Mouse (Mus musculus) cerebellum, adult 18-20 months (tissue): ENCODE data around the gene Rps25.
"Not testable (repeated sequence)": the region's sequence is repeated elsewhere in the genome, so short reads cannot be mapped to it uniquely, and the experiment has no call there.

Source experiments
- DNase-seq, 2 experiments: peaks; one replicate each; pipeline ENCODE4 v3.0.0; 2021

The Rps25 gene

DNA sequence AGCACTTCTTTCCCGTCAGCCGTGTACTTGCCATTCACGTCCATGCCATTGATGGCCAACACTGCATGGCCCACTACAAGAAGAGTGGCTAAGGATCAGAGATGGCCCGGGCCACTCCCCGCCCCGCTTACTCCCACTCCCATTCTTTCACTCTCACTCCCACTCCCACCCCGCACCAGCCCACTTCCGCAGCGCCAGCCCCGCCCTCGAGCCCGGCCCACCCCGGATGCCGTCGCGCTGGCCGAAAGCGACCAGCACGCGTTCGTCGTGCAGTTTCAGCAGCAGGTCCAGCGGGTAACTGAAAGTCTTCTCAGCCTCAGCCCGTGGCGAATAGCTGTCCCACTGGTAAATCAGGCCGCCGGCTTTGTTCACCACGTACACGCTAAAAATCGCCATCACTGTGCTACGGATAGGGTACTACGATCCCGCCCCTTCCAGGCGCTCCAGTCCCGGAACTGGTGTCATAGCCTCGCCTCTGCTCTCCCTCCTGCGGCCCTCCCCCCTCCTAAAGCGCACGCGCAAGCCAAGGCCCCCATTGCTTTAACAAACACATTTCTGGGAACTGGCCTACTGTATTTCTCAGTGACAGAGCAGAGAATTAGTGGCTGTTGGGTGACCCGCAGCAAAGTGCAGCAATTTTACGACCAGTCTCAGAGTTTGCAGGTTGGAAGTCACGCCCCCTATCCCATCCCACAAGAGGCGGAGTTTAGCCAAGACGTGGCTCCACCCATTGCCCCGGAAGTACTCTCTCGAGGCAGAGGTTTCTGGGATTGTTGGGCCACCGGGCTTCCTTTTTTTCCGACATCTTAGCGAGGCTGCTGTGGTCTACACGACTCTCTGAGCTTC, at the start of gene Rps25, which contains the start of gene Trappc4:
Gene Rps25, plus strand, starts transcription at position 234 of the 846 bp plus-strand sequence.
Gene Trappc4, minus strand, starts transcription at position 695 of the 846 bp plus-strand sequence.
- DNase-seq: peak; percentile 93

DNA sequence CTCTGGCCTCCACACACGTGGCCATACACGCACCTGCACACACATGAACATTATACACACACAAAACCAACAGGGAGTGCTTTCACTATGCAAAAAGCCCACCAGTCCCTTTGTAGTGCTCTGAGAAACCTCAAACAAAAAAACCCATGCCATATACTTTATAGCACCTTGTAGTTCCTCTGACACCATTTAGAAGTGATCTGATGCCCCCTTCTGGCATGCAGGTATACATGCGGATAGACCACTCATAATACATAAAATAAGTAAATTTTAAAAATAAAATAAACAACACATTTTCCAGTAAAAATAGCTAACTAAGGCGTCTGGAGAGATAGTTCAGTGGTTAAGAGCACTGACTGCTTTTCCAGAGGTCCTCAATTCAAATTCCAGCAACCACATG, 49.7 kb upstream of the Rps25 start:
- DNase-seq: no peak

DNA sequence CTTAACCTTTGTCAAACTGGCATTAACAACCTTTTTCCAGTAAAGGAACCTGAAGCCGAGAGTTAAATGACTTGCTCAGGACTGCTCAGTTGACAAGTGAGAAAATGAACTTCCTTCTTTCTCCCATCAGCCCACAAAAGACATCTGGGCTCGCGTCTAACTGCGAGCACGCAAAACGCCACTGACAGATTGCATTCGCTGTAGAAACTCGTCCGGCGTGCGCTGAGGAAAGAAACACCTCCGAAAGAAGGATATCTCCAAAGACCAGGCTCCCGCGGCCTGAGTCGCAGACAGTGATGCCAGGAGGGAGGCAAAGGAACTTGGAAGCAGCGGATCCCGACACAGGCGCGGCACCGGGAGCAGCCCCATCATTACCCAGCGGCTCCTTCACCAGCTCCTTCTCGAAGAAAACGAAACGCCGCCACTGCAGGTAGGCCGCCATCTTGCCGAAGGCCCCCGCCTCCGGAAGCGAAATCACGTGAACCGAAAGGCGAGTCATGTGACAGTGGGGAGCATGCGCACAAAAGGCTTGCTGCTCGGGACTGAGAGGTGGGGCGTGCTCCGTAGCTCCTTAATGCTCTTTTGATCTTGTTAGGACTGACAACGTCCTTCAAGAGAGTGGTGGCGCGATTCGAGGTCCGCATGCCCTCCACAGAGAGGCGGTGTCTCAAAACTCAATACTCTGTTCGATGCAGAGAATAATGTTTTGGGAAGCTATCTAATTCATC, 45.6 kb upstream of the Rps25 start, which contains the start of gene Vps11:
Gene Vps11, minus strand, starts transcription at position 481 of the 728 bp plus-strand sequence.
- DNase-seq: peak; percentile 91 to 94

DNA sequence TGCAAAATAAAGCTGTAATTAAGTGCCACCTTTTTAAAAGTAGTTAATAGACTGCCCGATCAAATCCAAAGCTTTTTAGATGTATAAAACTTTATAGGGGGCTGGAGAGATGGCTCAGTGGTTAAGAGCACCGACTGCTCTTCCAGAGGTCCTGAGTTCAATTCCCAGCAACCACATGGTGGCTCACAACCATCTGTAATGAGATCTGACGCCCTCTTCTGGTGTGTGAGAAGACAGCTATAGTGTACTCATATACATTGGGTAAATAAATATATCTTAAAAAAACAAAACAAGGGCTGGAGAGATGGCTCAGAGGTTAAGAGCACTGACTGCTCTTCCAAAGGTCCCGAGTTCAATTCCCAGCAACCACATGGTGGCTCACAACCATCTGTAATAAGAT, 45.0 kb upstream of the Rps25 start:
- not testable (repeated sequence) for DNase-seq

DNA sequence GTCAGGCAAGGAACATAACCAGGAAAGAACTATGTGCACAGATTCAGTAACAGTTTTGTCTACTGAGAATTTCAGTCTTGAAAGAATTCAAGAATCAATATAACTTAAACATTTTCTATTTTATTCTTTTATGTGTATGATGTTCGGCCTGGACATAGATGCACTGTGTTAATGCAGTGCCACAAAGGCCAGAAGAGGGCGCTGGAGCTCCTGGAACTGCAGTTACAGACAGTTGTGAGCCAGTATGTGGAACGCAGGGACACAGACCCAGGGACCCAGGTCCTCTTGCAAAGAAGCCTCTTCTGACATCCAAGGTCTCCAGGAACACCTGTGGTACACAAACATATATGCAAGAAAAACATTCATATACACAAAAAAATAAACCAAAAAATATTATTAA, 42.5 kb upstream of the Rps25 start:
- DNase-seq: no peak

DNA sequence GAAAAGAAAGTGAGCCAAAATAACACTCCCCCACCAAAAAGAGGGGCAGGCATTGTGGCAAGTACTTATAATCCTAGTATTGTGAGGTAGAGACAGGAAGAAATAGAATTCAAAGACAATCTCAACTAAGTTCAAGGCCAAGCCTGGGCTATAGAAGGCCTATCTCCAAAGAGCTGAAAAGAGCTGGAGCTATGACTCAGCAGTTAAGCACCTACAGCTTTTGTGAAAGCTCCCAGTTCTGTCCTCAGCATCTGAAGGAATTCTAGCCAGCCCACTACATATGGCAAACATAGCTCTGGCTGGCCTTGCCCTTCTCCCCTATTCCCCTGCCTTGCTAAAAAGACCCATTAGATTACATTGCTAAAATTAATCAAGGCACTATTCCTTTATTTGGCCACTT, 33.6 kb upstream of the Rps25 start:
- no peak for DNase-seq

DNA sequence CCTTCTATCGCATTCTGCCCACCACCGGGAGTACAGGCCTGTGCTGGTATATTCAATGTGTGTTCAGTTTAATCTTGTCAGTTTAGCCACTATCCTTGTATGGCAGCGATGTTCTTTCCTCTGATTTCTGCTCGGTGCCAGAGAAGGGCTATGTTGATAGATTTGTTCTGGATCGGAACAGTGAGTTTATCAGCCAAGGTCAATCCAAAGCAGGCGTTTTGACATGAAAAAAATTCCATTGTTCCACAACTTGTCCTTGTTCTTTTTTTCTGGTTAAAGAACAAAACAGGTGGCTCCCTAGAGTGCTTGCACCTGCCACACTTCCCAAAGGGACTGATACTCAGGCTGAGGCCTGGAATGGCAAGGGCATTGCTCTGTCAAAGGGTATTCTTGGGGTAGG, 30.8 kb upstream of the Rps25 start:
- DNase-seq: no peak

DNA sequence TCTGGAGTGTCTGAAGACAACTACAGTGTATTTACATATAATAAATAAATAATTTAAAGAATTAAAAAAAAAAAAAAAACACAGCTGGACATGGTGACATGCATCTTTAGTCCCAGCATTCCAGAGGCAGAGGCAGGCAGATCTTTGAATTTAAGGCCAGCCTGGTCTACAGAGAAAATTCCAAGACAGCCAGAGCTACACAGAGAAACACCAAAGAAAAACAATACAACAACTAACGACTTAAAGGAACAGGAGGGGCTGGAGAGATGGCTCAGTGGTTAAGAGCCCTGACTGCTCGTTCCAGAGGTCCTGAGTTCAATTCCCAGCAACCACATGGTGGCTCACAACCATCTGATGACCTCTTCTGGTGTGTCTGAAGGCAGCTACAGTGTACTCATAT, 29.6 kb upstream of the Rps25 start:
- not testable (repeated sequence) for DNase-seq

DNA sequence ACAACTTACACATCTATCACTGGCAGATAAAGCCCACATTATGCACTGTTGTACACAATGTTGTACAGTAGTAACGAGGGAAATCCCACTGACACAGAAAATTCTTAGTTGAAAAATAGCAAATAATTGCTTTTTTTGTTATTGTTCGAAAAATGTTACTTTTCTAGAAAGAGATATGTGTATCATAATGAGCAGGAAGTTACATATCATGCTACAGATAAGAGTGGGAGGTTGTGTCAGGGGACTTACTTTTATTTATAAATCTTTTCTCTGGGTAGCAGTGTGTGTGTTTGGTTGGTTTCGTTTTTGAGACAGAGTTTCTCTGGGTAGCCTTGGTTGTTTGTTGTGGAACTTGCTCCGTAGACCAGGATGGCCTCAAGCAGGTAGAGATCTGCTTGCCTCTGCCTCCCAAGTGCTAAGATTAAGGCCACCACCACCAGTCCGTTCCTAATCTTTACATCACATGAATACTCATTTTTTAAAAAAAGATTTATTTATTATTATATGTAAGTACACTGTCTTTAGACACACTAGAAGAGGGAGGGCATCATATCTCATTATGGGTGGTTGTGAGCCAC, 28.7 kb upstream of the Rps25 start:
- no peak for DNase-seq

DNA sequence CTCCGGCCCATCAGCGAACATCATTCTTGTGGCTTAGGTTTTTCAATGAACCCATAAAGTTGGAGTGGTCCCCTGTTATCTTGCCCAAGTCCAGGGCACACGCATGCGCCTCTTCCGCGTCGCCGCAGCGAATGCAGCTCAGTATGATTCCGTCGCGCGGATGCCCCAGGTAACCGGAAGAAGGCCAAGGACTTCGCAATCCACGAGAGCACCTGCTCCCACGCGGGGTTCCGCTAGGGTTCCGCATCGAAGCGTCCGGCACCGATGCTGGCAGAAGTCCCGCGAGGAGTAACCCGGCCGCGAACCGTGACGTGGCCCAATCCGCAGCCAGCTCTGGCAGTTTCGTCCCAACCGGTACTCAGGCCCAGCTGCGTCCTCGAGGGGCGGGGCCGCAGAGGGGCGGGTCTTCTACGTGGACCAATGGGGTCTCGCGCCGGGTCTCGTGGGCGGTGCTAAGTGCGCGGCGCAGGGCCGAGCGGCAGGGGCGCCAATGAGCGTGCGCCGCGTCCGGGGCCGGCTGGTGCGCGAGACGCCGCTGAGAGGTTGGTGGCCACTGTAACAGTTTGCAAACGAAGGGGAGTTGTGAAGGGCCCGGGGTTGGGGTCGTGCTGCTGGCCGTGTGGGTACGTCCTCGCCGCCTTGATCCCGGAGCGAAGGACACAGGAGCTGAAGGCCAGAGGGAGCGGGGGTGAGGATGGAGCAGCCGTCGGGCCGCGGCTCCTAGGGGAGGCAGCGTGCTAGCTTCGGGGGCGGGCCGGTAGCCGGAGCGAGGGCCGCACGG, 27.7 kb upstream of the Rps25 start, which contains the start of gene Hyou1:
Gene Hyou1, plus strand, starts transcription at position 437 of the 781 bp plus-strand sequence.
- peak; percentile 99 to 100 for DNase-seq

DNA sequence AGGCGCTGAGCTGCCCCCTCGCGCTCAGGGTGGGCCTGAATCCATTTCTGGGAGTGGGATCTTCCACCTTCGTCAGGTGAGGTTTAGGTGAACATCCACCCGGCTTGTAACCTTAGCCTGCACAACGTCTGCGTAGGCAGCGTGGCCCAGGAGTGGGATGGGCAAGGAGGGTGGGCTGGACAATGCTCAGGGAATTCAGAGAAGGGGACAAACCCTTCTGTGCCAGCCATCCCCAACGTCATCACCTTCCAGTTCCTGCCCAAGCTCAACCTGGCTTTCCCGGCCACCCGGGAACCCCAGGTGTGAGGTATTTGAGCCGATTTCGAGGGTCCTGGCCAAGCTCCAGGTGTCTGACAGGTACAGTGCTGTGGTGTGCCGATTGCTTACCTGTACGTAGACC, 27.1 kb upstream of the Rps25 start:
- DNase-seq: peak; percentile 31 to 50

DNA sequence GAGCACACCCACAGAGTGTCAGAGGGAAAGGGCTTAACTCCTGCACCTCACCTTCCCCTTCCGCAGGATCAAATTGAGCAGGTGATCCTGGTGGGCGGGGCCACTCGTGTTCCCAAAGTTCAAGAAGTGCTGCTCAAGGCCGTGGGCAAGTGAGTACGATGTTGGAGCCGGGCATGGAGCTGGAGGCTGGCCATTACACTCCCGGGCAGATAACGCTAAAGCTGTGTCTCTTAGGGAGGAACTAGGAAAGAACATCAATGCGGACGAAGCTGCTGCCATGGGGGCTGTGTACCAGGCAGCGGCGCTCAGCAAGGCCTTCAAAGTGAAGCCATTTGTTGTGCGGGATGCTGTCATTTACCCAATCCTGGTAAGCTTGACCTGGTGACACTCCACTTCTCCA, 22.3 kb upstream of the Rps25 start:
- DNase-seq: no peak

DNA sequence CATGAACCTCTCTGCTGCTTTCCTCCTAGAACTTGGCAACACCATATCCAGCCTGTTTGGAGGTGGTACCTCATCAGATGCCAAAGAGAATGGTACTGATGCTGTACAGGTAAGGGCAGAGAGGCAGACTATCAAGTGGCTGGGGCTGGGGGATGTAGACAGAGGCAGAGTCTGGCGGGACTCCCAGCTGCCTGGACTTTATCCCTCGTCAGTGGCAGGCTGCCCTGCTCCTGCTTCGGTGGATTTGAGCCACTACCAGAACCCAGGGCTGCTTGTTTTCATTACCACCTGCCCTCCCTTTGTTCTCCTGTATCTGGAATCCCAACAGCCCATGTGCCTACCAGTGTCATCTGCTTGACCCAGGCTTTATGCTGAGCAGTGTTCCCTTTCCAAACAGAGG, 19.7 kb upstream of the Rps25 start:
- no peak for DNase-seq

DNA sequence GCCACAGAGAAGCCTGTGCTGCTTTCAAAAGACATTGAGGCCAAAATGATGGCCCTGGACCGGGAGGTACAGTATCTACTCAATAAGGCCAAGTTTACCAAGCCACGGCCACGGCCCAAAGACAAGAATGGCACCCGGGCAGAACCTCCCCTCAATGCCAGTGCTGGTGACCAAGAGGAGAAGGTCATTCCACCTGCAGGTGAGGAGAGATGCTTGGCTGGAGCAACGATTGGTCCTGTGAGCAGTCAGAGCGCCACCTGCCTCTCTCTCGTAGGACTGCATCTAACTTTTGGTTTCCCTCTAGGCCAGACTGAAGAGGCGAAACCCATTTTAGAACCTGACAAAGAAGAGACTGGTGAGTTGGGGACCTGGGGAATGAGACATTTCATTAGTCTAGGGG, 17.7 kb upstream of the Rps25 start:
- DNase-seq: peak; percentile 72 to 75

DNA sequence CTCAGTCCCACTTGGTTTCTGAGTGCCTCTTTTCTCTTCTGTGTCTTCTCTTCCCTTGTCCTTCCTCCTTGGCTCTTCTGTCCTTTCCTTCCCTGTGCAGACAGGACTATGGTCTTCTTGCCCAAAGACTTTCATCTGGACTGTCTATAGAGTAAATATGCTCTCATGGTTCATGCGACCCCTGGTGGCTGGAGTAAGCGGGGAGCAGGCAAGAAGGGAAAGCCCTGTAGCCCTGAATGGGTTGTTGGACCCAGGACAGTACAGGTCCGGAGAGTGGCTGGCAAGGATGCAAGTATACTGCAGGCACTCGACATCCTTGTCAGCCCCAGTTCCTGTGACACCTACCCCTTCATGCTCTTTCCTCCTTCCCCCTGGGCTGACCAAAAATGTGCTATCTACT, 15.5 kb upstream of the Rps25 start:
- peak; percentile 75 to 79 for DNase-seq

DNA sequence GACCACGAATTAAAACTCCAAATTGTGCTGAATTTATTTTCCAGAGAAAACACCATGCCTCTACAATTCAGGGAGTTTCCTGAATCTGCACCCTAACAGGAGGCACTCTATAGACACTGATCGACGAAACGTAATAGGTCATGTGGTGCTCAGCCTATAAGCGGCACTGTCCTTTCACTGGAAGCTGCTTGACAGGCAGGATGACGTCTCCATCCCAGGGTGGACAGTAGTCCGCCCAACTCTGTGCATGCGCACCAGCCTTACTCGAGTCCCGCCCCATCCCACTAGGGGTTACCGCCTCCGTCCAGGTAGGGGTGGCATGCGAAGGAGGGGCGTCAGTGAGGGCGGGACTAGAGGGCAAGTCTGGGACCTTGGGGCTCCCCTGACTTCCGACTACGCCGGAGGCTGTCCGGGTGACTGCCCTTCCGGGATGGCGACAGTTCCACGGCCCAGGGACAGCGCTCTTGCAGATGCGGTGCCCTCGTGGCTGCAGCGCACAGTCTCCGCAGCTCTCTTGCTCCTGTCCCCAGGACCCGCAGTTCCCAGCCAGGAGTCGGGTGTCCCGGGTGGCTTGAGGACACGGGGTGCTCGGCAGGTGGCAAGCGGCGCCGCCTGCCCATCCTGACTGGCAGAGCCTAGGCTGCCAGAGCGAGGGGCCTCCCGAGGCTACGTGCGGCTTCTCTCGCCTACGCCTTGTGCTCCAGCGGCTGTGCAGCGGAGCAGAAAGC, 10.1 kb upstream of the Rps25 start, which contains the start of gene Slc37a4:
Gene Slc37a4, plus strand, starts transcription at position 169 of the 728 bp plus-strand sequence.
- peak; percentile 94 to 100 for DNase-seq

DNA sequence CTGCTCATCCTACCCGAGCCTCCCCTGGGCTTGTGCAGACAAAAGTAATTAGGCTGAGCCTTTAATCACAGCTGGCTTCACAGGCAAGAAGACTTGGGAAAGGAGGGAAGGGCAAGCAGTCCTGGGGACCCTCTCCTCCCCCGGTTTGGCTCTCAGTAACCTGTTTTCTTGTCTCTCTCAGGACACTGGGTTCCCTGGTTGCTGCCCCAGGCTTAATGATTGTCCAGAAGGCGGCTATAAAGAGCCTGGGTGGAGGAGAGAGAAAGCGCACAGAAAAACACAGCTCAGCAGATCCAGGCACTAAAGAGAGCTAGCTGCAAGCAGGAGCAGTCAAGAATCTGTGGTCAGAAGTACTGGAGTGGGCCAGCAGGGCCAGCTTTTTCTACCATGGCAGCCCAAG, 8.9 kb upstream of the Rps25 start:
- no peak for DNase-seq

DNA sequence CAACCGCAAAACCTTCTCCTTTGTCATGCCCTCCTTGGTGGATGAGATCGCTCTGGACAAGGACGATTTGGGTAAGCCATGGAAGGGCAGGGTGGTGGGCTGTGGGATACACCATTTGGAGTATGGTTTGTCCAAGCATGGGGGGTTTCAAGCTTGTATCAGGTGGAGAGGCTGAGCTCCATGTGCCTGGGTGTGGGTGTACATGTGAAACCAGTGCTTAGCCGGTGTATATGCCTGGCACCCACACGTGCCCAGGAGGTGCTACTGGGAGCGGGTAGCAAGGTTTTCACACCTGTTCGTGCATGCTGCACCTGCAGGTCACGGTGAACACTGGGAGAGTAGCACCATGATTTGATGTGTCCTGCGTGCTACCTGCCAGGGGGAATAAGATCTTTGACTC, 8.4 kb upstream of the Rps25 start:
- DNase-seq: no peak

DNA sequence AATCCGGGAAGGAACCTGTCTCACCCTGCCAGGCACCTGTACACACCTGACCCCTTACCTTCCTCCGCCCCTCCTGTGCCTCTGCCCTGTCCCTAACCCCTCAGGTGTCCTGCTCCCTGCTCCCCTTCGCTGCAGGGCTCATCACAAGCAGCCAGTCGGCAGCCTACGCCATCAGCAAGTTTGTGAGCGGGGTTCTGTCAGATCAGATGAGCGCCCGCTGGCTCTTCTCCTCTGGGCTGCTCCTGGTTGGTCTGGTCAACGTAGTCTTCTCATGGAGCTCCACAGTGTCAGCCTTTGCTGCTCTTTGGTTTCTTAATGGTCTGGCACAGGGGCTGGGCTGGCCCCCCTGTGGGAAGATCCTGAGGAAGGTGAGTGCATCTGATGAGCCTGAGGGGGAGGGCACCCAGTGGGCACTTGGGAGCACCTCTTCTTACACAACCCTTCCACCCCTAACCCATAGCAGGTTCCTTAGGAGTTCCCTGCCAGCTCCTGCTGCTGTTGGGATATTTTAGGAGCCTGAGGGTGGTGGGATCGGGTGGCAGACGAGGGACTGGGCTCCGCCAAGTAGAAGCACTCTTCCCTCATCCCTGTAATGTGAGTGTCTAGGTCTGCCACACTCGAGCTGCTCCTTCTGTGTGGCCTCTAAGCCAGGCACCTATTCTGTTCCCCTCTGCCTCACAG, 7.7 kb upstream of the Rps25 start:
- DNase-seq: no peak

DNA sequence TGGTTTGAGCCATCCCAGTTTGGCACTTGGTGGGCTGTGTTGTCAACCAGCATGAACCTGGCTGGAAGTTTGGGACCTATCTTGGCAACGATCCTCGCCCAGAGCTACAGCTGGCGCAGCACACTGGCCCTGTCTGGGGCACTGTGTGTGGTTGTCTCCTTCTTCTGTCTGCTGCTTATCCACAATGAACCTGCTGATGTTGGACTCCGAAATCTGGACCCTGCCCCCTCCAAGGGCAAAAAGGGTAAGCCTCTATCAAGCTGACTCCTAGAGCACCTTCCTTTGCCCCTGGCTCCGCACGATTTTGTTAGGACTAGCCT, 7.2 kb upstream of the Rps25 start:
- DNase-seq: no peak

DNA sequence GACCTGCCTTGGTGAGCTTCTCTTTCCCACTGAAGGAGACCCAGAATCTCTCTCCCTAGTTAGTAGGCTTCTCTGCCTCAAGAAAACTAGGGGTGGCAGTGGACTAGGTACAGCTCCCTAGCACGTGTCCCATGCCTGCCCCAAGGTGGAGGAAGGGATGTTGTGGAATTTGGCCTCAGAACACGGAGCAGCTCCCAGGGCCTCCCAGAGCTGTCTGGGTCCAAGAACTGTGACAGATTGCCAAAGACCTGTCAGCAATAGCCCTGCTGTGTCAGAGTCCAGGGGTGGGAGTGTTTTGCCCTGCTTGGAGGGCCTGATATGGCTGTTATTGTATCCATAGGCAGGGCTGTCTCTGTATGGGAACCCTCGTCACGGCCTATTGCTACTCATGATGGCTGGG, 5.9 kb upstream of the Rps25 start:
- DNase-seq: no peak

DNA sequence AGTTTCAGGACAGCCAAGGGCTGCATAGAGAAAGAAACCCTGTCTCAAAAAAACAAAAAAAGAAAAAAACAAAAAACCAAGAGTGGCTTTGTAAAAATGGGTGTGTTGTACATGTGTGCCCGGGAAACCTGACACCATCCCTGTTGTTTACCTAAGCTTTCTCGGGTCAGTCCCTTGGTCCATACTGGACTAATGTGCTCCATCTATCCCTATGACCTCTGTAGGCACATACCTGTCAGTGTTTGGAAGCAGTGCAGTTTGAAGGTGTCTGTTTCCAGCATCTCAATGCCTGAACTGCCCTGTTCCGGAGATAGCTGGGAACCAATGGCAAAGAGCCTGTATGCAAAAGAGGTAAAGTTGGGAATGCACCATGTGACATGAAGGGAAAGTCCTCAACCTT, 1.9 kb upstream of the Rps25 start:
- no peak for DNase-seq
